Mouse (Mus musculus): ENCODE data around the gene Zfp655.

GRCm38 (mm10) chr5:145189416-145189815 lies 42.1 kb upstream of the Zfp655 start:
- TF ChIP-seq CTCF (IDR thresholded peaks at IDR 0.05; ENCODE audit: extremely low read depth, insufficient read length, insufficient replicate concordance, low read depth, low read length) (no peak), POLR2A (IDR thresholded peaks at IDR 0.05; ENCODE audit: low read depth, low read length) (no peak)

Measured in small intestine, adult 2 months (tissue).